Mouse (Mus musculus) midbrain, embryonic 10.5 days (tissue): ENCODE results near the gene Msh2. TPM values are rescaled to one million over a fixed set of nuclear protein-coding genes. Genes with fewer than 3 reads are reported as not detected.
"Not testable (repeated sequence)": the region's sequence is repeated elsewhere in the genome, so short reads cannot be mapped to it uniquely, and the experiment has no call there.

ENCODE experiments used
- DNase-seq: peaks from one replicate; pipeline ENCODE4 v3.0.0-alpha.2; 2017; ENCODE audit warnings: low spot score
- H3K27ac ChIP-seq: fragments of 300-500 bp; sonication (generic); replicated peaks from 2 replicates; pipeline ENCODE4 v1.5.1; 2016; ENCODE audit warnings: mild to moderate bottlenecking
- H3K27me3 ChIP-seq: fragments of 300-500 bp; sonication (generic); 2 replicates; pipeline ENCODE4 v1.6.1; 2016; ENCODE audit warnings: low read depth, mild to moderate bottlenecking; ENCODE audit not compliant: poor library complexity, severe bottlenecking
- H3K36me3 ChIP-seq: fragments of 300-500 bp; sonication (generic); 2 replicates; pipeline ENCODE4 v1.6.1; 2016; ENCODE audit warnings: mild to moderate bottlenecking, moderate library complexity
- H3K4me1 ChIP-seq: fragments of 300-500 bp; sonication (generic); 2 replicates; pipeline ENCODE4 v1.6.1; 2016
- H3K4me3 ChIP-seq: fragments of 300-500 bp; sonication (generic); 2 replicates; pipeline ENCODE4 v1.5.1; 2016; ENCODE audit warnings: mild to moderate bottlenecking, moderate library complexity
- H3K9me3 ChIP-seq: fragments of 300-500 bp; sonication (generic); replicated peaks from 2 replicates; pipeline ENCODE4 v1.6.1; 2016; ENCODE audit warnings: mild to moderate bottlenecking
- WGBS: fragments of 180-500 bp; shearing (Covaris S2); methylation state at CpG from one replicate; pipeline ENCODE4 v1.1.7; 2016; 5-methylcytosine and 5-hydroxymethylcytosine counted together
- polyA plus RNA-seq: library from polyadenylated mRNA; unstranded; fragments of >200 nt; fragmentation: Nextera tagmentation; extraction: Ambion mirVana; gene quantifications from 2 replicates; pipeline ENCODE4 v1.2.1, GENCODE M21; 2016

Msh2 gene
- polyA plus RNA-seq: 135 and 141 TPM in 2 replicates

- WGBS: under 1% methylated on average over 44 of the region's 44 CpGs
- H3K9me3 ChIP-seq: 0 out of 2 replicates have a peak, but pooled peaks cover 9% of the 10 kb centered on the region
- H3K4me3 ChIP-seq: peak within 1 kb of the TSS; percentile 91
- peaks cover 38% of the 10 kb centered on the region for H3K4me1 ChIP-seq
- peak; percentile 99 for DNase-seq
- H3K27ac ChIP-seq: peak within 1 kb of the TSS; percentile 95
- no peaks in the 10 kb centered on the region for H3K27me3 ChIP-seq
- peaks cover 31% of the 10 kb centered on the region for H3K36me3 ChIP-seq
These were observed at the start of gene Msh2 for GRCm38 (mm10) chr17:87671890-87672660. Gene Msh2 (plus strand): TSS chr17:87672330.

DNA sequence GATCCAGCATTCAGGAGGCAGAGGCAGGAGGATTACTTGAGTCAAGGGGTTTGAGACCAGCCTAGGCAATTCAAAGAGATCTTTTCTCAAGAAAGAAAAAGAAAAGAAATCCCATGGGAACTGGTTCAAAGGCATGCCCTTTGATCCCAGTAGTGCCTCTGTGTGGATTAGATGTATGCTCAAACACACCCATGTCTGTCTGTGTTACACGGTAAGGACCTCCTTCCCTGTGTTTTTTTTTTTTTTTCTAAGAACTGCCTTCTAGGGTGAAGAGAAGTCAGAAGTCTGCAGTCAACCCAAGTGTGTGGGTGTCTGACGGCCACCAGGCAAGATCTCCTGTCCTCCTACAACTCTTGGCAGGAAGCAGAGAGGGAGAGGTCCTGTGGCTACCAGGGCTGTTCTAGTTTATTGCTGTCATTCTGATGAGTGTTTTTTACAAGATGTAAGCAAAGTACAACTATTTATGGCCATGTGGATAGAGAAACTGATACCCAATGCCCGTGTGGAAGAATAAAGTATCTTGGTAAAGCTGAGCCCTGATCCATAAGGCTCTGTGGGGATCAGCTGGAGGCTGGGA, 46.5 kb upstream of the Msh2 start:
- H3K4me1 ChIP-seq: no peaks in the 10 kb centered on the region
- no peaks in the 10 kb centered on the region for H3K36me3 ChIP-seq
- H3K4me3 ChIP-seq: no peak overlapping the region
- no peaks in the 10 kb centered on the region for H3K9me3 ChIP-seq
- WGBS: 81% methylated on average over 3 of the region's 3 CpGs
- no peaks in the 10 kb centered on the region for H3K27me3 ChIP-seq
- no peak overlapping the region for H3K27ac ChIP-seq
- no peak for DNase-seq

DNA sequence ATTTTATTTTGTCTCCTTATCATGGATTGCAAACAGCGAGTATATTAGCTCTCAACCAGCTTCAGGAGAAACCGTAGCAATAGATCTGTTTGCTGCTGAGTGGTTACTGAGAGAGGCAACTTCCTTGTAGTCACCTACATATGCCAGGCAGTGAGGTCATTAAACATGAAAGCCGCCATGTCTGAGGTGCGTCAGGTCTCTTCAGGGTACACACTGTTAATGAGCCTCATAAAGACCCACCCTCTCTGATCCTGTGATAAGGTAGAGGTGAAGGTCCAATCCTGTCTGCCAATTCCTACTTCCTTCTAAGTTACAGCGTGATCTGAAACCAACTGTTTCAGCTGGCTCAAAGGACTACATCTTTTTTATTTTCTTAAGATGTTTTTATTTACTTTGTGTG, 44.0 kb upstream of the Msh2 start:
- no peak for DNase-seq
- H3K4me1 ChIP-seq: no peaks in the 10 kb centered on the region
- H3K36me3 ChIP-seq: no peaks in the 10 kb centered on the region
- H3K27me3 ChIP-seq: 0 out of 2 replicates have a peak, but pooled peaks cover 4% of the 10 kb centered on the region
- no peak overlapping the region for H3K4me3 ChIP-seq
- 94% methylated on average over 5 of the region's 5 CpGs for WGBS
- H3K27ac ChIP-seq: no peak overlapping the region
- no peaks in the 10 kb centered on the region for H3K9me3 ChIP-seq

DNA sequence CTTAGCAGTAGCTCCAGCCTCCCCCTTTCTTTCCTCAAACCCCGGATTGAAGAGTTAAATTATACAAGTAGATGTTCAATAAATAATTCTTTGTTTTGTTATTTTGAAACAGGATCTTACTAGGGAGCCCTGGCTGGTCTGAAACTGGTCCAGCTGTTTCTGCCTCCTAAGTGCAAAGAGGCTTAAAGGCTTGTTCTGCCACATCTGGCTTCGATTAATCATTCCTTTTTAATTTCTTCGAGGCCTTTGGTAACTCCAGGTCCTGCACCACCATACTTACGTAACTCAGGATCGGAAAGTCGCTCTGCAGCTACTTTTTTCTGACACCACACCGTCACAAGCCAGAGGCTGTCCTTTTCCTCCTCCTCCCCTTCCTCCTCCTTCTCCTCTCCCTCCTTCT, 43.4 kb upstream of the Msh2 start:
- Histone ChIP-seq H3K36me3 (no peaks in the 10 kb centered on the region), H3K9me3 (no peaks in the 10 kb centered on the region), H3K27me3 (peaks cover 4% of the 10 kb centered on the region), H3K4me1 (no peaks in the 10 kb centered on the region), H3K27ac (no peak overlapping the region), H3K4me3 (no peak overlapping the region)
- WGBS: 74% methylated on average over 7 of the region's 7 CpGs
- DNase-seq: no peak

DNA sequence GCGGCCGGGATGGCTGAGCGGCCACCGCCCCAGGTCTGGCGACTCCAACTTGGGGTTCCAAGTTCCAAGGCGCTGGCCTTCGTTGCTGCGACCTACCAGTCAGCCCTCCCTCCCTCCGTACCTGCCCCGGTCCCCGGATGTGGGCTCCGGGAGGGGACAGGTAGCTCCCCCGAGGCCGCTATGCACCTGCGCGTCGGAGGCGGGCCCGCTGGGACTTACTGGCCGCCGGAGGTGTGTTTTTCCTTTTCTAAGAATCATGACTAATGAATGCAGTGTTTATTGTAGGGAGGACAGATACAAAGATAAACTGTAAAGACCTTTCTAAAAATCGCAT, 35.1 kb upstream of the Msh2 start:
- Histone ChIP-seq H3K36me3 (no peaks in the 10 kb centered on the region), H3K27me3 (peaks cover 61% of the 10 kb centered on the region), H3K4me1 (peaks cover 16% of the 10 kb centered on the region), H3K4me3 (peak overlapping the region; percentile 68), H3K9me3 (no peaks in the 10 kb centered on the region; the same call in 1 of the 2 replicates), H3K27ac (no peak overlapping the region)
- WGBS: 2% methylated on average over 22 of the region's 22 CpGs
- no peak for DNase-seq

- WGBS: 82% methylated on average over 5 of the region's 5 CpGs
- no peak for DNase-seq
- Histone ChIP-seq H3K27ac (no peak overlapping the region), H3K4me3 (no peak overlapping the region), H3K9me3 (no peaks in the 10 kb centered on the region; the same call in 1 of the 2 replicates), H3K36me3 (no peaks in the 10 kb centered on the region), H3K4me1 (peaks cover 16% of the 10 kb centered on the region), H3K27me3 (peaks cover 52% of the 10 kb centered on the region)
These were observed 32.9 kb upstream of the Msh2 start for GRCm38 (mm10) chr17:87639242-87639641.

- no peak for DNase-seq
- 95% methylated on average over 27 of the region's 27 CpGs for WGBS
- Histone ChIP-seq H3K4me3 (no peak overlapping the region), H3K4me1 (peaks cover 16% of the 10 kb centered on the region), H3K27ac (no peak overlapping the region), H3K9me3 (no peaks in the 10 kb centered on the region; the same call in 1 of the 2 replicates), H3K36me3 (no peaks in the 10 kb centered on the region), H3K27me3 (peaks cover 42% of the 10 kb centered on the region)
These were observed 31.9 kb upstream of the Msh2 start for GRCm38 (mm10) chr17:87640272-87640671.

GRCm38 (mm10) chr17:87641006-87641405, 31.1 kb upstream of the Msh2 start:
- DNase-seq: no peak
- Histone ChIP-seq H3K27me3 (peaks cover 35% of the 10 kb centered on the region), H3K9me3 (no peaks in the 10 kb centered on the region; the same call in 1 of the 2 replicates), H3K27ac (no peak overlapping the region), H3K4me3 (no peak overlapping the region), H3K36me3 (no peaks in the 10 kb centered on the region), H3K4me1 (peaks cover 11% of the 10 kb centered on the region)
- WGBS: 89% methylated on average over 12 of the region's 12 CpGs

DNA sequence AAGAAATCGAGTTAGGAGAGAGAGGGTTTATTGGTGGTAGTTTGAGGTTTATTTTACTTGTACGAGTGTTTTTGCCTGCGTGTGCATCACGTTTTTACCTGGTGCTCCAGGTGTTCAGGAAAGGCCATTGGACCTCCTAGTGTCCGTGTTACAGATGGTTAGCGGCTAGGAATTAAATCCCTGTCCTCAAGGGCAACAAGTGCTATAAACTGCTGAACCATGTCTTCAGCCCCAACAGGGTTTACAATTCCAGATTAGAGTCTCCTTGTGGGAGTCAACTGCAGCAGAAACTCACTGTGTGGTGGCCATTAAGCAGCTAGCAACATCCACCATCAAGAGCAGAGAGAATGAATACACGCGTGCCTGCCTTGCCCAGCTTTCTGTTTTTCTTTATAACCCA, 29.4 kb upstream of the Msh2 start:
- WGBS: 86% methylated on average over 8 of the region's 8 CpGs
- Histone ChIP-seq H3K36me3 (no peaks in the 10 kb centered on the region), H3K4me3 (no peak overlapping the region)

DNA sequence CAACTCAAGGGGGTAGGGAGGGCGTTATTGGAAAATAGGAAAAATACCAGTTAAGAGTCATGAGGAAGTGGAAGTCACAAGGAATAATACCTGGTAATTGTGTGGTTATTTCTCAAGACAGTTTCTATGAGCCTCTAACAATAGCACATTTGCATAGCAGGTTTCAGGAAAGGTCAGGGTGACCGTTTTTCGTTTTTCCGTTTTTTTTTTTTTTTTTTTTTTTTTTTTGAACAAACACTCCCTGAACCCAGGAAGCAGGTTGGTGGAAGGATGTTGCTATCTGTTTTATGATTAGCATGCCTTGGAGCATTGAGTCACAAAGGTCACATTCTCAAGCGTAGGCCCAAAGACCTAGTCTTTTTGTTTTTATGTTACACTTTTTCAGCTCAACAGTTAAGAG, 16.5 kb upstream of the Msh2 start:
- H3K4me3 ChIP-seq, DNase-seq, H3K9me3 ChIP-seq, H3K27me3 ChIP-seq, H3K36me3 ChIP-seq, H3K4me1 ChIP-seq, H3K27ac ChIP-seq: not testable (repeated sequence)
- WGBS: 97% methylated on average over 5 of the region's 5 CpGs

More for the DNA sequence above, 29.4 kb upstream of the Msh2 start:
- Histone ChIP-seq H3K27ac (no peak overlapping the region), H3K4me1 (no peaks in the 10 kb centered on the region), H3K9me3 (no peaks in the 10 kb centered on the region; the same call in 1 of the 2 replicates), H3K27me3 (peaks cover 17% of the 10 kb centered on the region)
- DNase-seq: no peak

DNA sequence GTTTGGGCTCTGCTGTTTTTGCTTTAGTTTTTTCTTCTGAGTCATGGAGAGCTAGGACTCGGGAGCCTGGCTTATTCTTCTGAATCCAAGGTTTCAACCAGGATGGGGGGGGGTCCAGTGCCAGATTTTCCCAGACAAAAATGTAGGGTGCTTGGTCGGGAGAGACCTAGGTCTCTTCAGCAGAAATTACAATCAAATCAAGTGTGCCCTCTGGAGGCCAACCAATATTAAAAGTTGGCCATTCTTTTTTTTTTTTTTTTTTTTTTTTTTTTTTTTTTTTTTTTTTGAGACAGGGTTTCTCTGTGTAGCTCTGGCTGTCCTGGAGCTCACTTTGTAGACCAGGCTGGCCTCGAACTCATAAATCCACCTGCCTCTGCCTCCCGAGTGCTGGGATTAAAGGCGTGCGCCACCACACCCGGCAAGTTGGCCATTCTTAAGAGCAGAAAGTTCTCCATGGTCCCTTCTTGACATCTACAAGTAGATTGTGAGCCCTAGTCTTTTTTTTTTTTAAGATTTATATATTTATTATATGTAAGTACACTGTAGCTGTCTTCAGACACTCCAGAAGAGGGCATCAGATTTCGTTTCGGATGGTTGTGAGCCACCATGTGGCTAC, 10.1 kb upstream of the Msh2 start:
- H3K4me1 ChIP-seq, H3K4me3 ChIP-seq, H3K36me3 ChIP-seq, DNase-seq, H3K27me3 ChIP-seq, H3K27ac ChIP-seq, H3K9me3 ChIP-seq: not testable (repeated sequence)
- WGBS: 90% methylated on average over 9 of the region's 9 CpGs

- no peak for DNase-seq
- Histone ChIP-seq H3K27ac (no peak overlapping the region), H3K4me3 (no peak overlapping the region), H3K9me3 (peaks cover 9% of the 10 kb centered on the region; the same call in 1 of the 2 replicates), H3K4me1 (no peaks in the 10 kb centered on the region), H3K27me3 (no peaks in the 10 kb centered on the region), H3K36me3 (no peaks in the 10 kb centered on the region)
These were observed 7.9 kb upstream of the Msh2 start for GRCm38 (mm10) chr17:87664238-87664637.
